Mouse (Mus musculus) heart, embryonic 16.5 days (tissue): ENCODE data around the gene Chrnb1. TPM values are rescaled to one million over a fixed set of nuclear protein-coding genes. Genes with fewer than 3 reads are reported as not detected.

Experiments used
- ATAC-seq: fragments of 200-750 bp; cut with Nextera tagmentation; replicated peaks from 2 replicates; pipeline ENCODE4 v1.8.0; 2017; ENCODE audit warnings: moderate number of reproducible peaks; ENCODE audit not compliant: insufficient read depth, low FRiP score; ENCODE audit errors: extremely low read depth
- H3K27ac ChIP-seq: fragments of 300-500 bp; sonication (generic); 2 replicates; pipeline ENCODE4 v1.5.1; 2014; ENCODE audit warnings: mild to moderate bottlenecking, low read length, control low read depth, moderate library complexity
- H3K27me3 ChIP-seq: fragments of 300-500 bp; sonication (generic); 2 replicates; pipeline ENCODE4 v1.6.1; 2014; ENCODE audit warnings: low read length, mixed read lengths; ENCODE audit not compliant: control insufficient read depth, insufficient read depth
- H3K36me3 ChIP-seq: fragments of 300-500 bp; sonication (generic); 2 replicates; pipeline ENCODE4 v1.6.1; 2014; ENCODE audit not compliant: control insufficient read depth, insufficient read depth
- H3K4me1 ChIP-seq: fragments of 300-500 bp; sonication (generic); 2 replicates; pipeline ENCODE4 v1.6.1; 2014; ENCODE audit warnings: low read length, mixed read lengths; ENCODE audit not compliant: control insufficient read depth, insufficient read depth
- H3K4me2 ChIP-seq: fragments of 300-500 bp; sonication (generic); 2 replicates; pipeline ENCODE4 v1.6.1; 2014; ENCODE audit warnings: low read depth, mild to moderate bottlenecking, control low read depth, low read length
- H3K4me3 ChIP-seq: fragments of 300-500 bp; sonication (generic); 2 replicates; pipeline ENCODE4 v1.5.1; 2014; ENCODE audit warnings: mild to moderate bottlenecking, control low read depth, low read length
- H3K9ac ChIP-seq: fragments of 300-500 bp; sonication (generic); 2 replicates; pipeline ENCODE4 v1.6.1; 2014; ENCODE audit warnings: low read length, control low read depth
- H3K9me3 ChIP-seq: fragments of 300-500 bp; sonication (generic); replicated peaks from 2 replicates; pipeline ENCODE4 v1.6.1; 2016; ENCODE audit warnings: low read length; ENCODE audit not compliant: control insufficient read depth
- WGBS: fragments of 180-500 bp; shearing (Covaris S2); extraction: QIAGEN DNeasy Blood & Tissue Kit; methylation state at CpG from one replicate; pipeline ENCODE4 v1.1.7; 2014; 5-methylcytosine and 5-hydroxymethylcytosine counted together
- polyA plus RNA-seq: library from polyadenylated mRNA; unstranded; fragments of >200 nt; fragmentation: Nextera tagmentation; extraction: Ambion mirVana; gene quantifications from 2 replicates; pipeline ENCODE4 v1.2.1, GENCODE M21; 2015

Chrnb1 gene
- polyA plus RNA-seq, 1 experiment from 2014 or later = 6.0 TPM

- peak; percentile 96 for ATAC-seq
- WGBS = under 1% methylated on average over 35 of the region's 36 CpGs
- Histone ChIP-seq H3K36me3 (no peaks in the 10 kb centered on the region), H3K4me1 (peaks cover 38% of the 10 kb centered on the region), H3K9ac (peak within 1 kb of the TSS; percentile 83), H3K27me3 (no peaks in the 10 kb centered on the region), H3K4me2 (peak within 1 kb of the TSS; percentile 88), H3K27ac (peak within 1 kb of the TSS; percentile 99), H3K4me3 (peak within 1 kb of the TSS; percentile 78), H3K9me3 (no peaks in the 10 kb centered on the region)
Measured at GRCm38 (mm10) chr11:69758478-69758970, 37.2 kb downstream of the Chrnb1 start, which contains the start of gene Polr2a. Gene Polr2a, minus strand, starts transcription at chr11:69758637.

- peak overlapping the region; percentile 82 for H3K9ac ChIP-seq
- no peaks in the 10 kb centered on the region for H3K36me3 ChIP-seq
- H3K4me1 ChIP-seq = peaks cover 39% of the 10 kb centered on the region
- under 1% methylated on average over 26 of the region's 26 CpGs for WGBS
- H3K9me3 ChIP-seq = no peaks in the 10 kb centered on the region
- peak overlapping the region; percentile 78 for H3K4me3 ChIP-seq
- H3K27ac ChIP-seq = peak overlapping the region; percentile 99
- H3K4me2 ChIP-seq = peak overlapping the region; percentile 88
- H3K27me3 ChIP-seq = no peaks in the 10 kb centered on the region
- ATAC-seq = peak; percentile 86
Measured at GRCm38 (mm10) chr11:69758090-69758456, 37.7 kb downstream of the Chrnb1 start.

- no peaks in the 10 kb centered on the region for H3K9me3 ChIP-seq
- no peaks in the 10 kb centered on the region for H3K27me3 ChIP-seq
- peak overlapping the region; percentile 99 for H3K27ac ChIP-seq
- WGBS = 40% methylated on average over 9 of the region's 9 CpGs
- peak overlapping the region; percentile 78 for H3K4me3 ChIP-seq
- H3K4me2 ChIP-seq = peak overlapping the region; percentile 88
- H3K4me1 ChIP-seq = peaks cover 41% of the 10 kb centered on the region
- H3K9ac ChIP-seq = peak overlapping the region; percentile 82
- H3K36me3 ChIP-seq = no peaks in the 10 kb centered on the region
- no peak for ATAC-seq
Measured at GRCm38 (mm10) chr11:69757303-69758089, 38.2 kb downstream of the Chrnb1 start.

GRCm38 (mm10) chr11:69754701-69755100, 41.0 kb downstream of the Chrnb1 start:
- WGBS = 46% methylated on average over 3 of the region's 3 CpGs
- H3K9me3 ChIP-seq = no peaks in the 10 kb centered on the region
- no peak overlapping the region; the same call in 1 of the 2 replicates for H3K4me2 ChIP-seq
- no peaks in the 10 kb centered on the region for H3K27me3 ChIP-seq
- ATAC-seq = no peak
- peaks cover 40% of the 10 kb centered on the region for H3K4me1 ChIP-seq
- no peak overlapping the region for H3K27ac ChIP-seq
- no peak overlapping the region for H3K9ac ChIP-seq
- H3K4me3 ChIP-seq = no peak overlapping the region
- no peaks in the 10 kb centered on the region for H3K36me3 ChIP-seq

- no peak overlapping the region for H3K4me2 ChIP-seq
- WGBS = 80% methylated on average over 5 of the region's 5 CpGs
- H3K27me3 ChIP-seq = no peaks in the 10 kb centered on the region
- H3K36me3 ChIP-seq = no peaks in the 10 kb centered on the region
- no peak overlapping the region for H3K4me3 ChIP-seq
- H3K9ac ChIP-seq = no peak overlapping the region
- peaks cover 37% of the 10 kb centered on the region for H3K4me1 ChIP-seq
- no peak overlapping the region for H3K27ac ChIP-seq
- no peak for ATAC-seq
- no peaks in the 10 kb centered on the region for H3K9me3 ChIP-seq
Measured at GRCm38 (mm10) chr11:69754233-69754632, 41.5 kb downstream of the Chrnb1 start.

GRCm38 (mm10) chr11:69752686-69753085, 43.1 kb downstream of the Chrnb1 start:
- no peak overlapping the region for H3K9ac ChIP-seq
- no peak for ATAC-seq
- peaks cover 3% of the 10 kb centered on the region for H3K36me3 ChIP-seq
- no peaks in the 10 kb centered on the region for H3K9me3 ChIP-seq
- H3K4me1 ChIP-seq = peaks cover 36% of the 10 kb centered on the region
- no peak overlapping the region for H3K4me2 ChIP-seq
- no peak overlapping the region for H3K27ac ChIP-seq
- no peaks in the 10 kb centered on the region for H3K27me3 ChIP-seq
- no peak overlapping the region for H3K4me3 ChIP-seq

- no peak for ATAC-seq
- Histone ChIP-seq H3K4me2 (no peak overlapping the region), H3K27ac (no peak overlapping the region), H3K4me3 (no peak overlapping the region), H3K9ac (no peak overlapping the region), H3K9me3 (no peaks in the 10 kb centered on the region), H3K36me3 (peaks cover 13% of the 10 kb centered on the region), H3K27me3 (no peaks in the 10 kb centered on the region), H3K4me1 (peaks cover 27% of the 10 kb centered on the region)
- WGBS = 38% methylated on average over 3 of the region's 3 CpGs
Measured at GRCm38 (mm10) chr11:69751635-69752034, 44.1 kb downstream of the Chrnb1 start.

Other genes with a start within 250 kb of the Chrnb1 start
- gene Dnah2, start 246.8 kb downstream of the Chrnb1 start, polyA plus RNA-seq = 0.17 and 0.62 TPM in 2 replicates
- 49.9 and 57.0 TPM in 2 replicates for gene Efnb3, start 235.7 kb downstream of the Chrnb1 start, polyA plus RNA-seq
- gene Wrap53, start 215.7 kb downstream of the Chrnb1 start, polyA plus RNA-seq = 15.1 and 16.5 TPM in 2 replicates
- 79.1 and 87.0 TPM in 2 replicates for gene Trp53, start 215.6 kb downstream of the Chrnb1 start, polyA plus RNA-seq
- 22.3 and 25.6 TPM in 2 replicates for gene Atp1b2, start 190.0 kb downstream of the Chrnb1 start, polyA plus RNA-seq
- 0.20 TPM in 1 of 2 replicates, not detected in the other for gene Shbg, start 178.0 kb downstream of the Chrnb1 start, polyA plus RNA-seq
- 13.0 and 13.8 TPM in 2 replicates for gene Sat2, start 173.9 kb downstream of the Chrnb1 start, polyA plus RNA-seq
- 22.1 and 25.4 TPM in 2 replicates for gene Fxr2, start 163.0 kb downstream of the Chrnb1 start, polyA plus RNA-seq
- gene Sox15, start 140.6 kb downstream of the Chrnb1 start, polyA plus RNA-seq = not detected in 2 replicates
- 40.1 and 44.0 TPM in 2 replicates for gene Mpdu1, start 133.3 kb downstream of the Chrnb1 start, polyA plus RNA-seq
- gene Cd68, start 129.8 kb downstream of the Chrnb1 start, polyA plus RNA-seq = 10.0 and 12.3 TPM in 2 replicates
- 337 and 346 TPM in 2 replicates for gene Eif4a1, start 123.5 kb downstream of the Chrnb1 start, polyA plus RNA-seq
- gene Senp3, start 113.9 kb downstream of the Chrnb1 start, polyA plus RNA-seq = 55.8 and 58.0 TPM in 2 replicates
- gene Tnfsf13, start 110.2 kb downstream of the Chrnb1 start, polyA plus RNA-seq = 0.45 and 0.85 TPM in 2 replicates
- 5.9 and 7.8 TPM in 2 replicates for gene Tnfsf12, start 100.1 kb downstream of the Chrnb1 start, polyA plus RNA-seq
- gene Tnfsfm13, start 99.8 kb downstream of the Chrnb1 start, polyA plus RNA-seq = 3.1 and 3.5 TPM in 2 replicates
- gene Polr2a, start 37.3 kb downstream of the Chrnb1 start, polyA plus RNA-seq = 13.8 and 16.9 TPM in 2 replicates
- 0.16 and 0.18 TPM in 2 replicates for gene Slc35g3, start 34.0 kb downstream of the Chrnb1 start, polyA plus RNA-seq
- 3.6 TPM in 2 replicates for gene Zbtb4, start 30.0 kb downstream of the Chrnb1 start, polyA plus RNA-seq
- 2.2 and 3.0 TPM in 2 replicates for gene Fgf11, start 5.9 kb upstream of the Chrnb1 start, polyA plus RNA-seq
- gene Tmem102, start 9.7 kb upstream of the Chrnb1 start, polyA plus RNA-seq = 3.1 TPM in 2 replicates
- not detected in 2 replicates for gene Gm39566, start 19.4 kb upstream of the Chrnb1 start, polyA plus RNA-seq
- gene Spem2, start 22.5 kb upstream of the Chrnb1 start, polyA plus RNA-seq = not detected in 2 replicates
- not detected in 2 replicates for gene Spem1, start 26.2 kb upstream of the Chrnb1 start, polyA plus RNA-seq
- gene Nlgn2, start 41.8 kb upstream of the Chrnb1 start, polyA plus RNA-seq = 1.6 and 2.0 TPM in 2 replicates
- gene Tmem256, start 42.6 kb upstream of the Chrnb1 start, polyA plus RNA-seq = 258 and 323 TPM in 2 replicates
- 72.1 and 74.9 TPM in 2 replicates for gene Plscr3, start 50.4 kb upstream of the Chrnb1 start, polyA plus RNA-seq
- gene Tnk1, start 62.8 kb upstream of the Chrnb1 start, polyA plus RNA-seq = 0.26 and 0.90 TPM in 2 replicates
- gene Tmem95, start 82.1 kb upstream of the Chrnb1 start, polyA plus RNA-seq = not detected in 2 replicates
- gene Kctd11, start 85.5 kb upstream of the Chrnb1 start, polyA plus RNA-seq = 3.9 and 4.3 TPM in 2 replicates
- gene Acap1, start 99.6 kb upstream of the Chrnb1 start, polyA plus RNA-seq = 10.8 and 19.9 TPM in 2 replicates
- gene 2810408A11Rik, start 105.0 kb upstream of the Chrnb1 start, polyA plus RNA-seq = 4.1 and 4.4 TPM in 2 replicates
- 7.4 and 8.7 TPM in 2 replicates for gene Neurl4, start 105.1 kb upstream of the Chrnb1 start, polyA plus RNA-seq
- 50.1 and 51.2 TPM in 2 replicates for gene Gps2, start 117.9 kb upstream of the Chrnb1 start, polyA plus RNA-seq
- gene Eif5a, start 126.0 kb upstream of the Chrnb1 start, polyA plus RNA-seq = 1,137 and 1,317 TPM in 2 replicates
- 5.3 and 7.3 TPM in 2 replicates for gene Ybx2, start 139.9 kb upstream of the Chrnb1 start, polyA plus RNA-seq
- gene Slc2a4, start 152.2 kb upstream of the Chrnb1 start, polyA plus RNA-seq = 56.1 and 58.4 TPM in 2 replicates
- gene Cldn7, start 168.8 kb upstream of the Chrnb1 start, polyA plus RNA-seq = 7.5 and 14.4 TPM in 2 replicates
- gene Ctdnep1, start 185.2 kb upstream of the Chrnb1 start, polyA plus RNA-seq = 23.9 and 25.0 TPM in 2 replicates
- gene Elp5, start 186.6 kb upstream of the Chrnb1 start, polyA plus RNA-seq = 111 and 116 TPM in 2 replicates
- 421 and 428 TPM in 2 replicates for gene Gabarap, start 195.2 kb upstream of the Chrnb1 start, polyA plus RNA-seq
- 42.0 and 43.9 TPM in 2 replicates for gene Phf23, start 199.8 kb upstream of the Chrnb1 start, polyA plus RNA-seq
- 17.1 and 19.2 TPM in 2 replicates for gene Dvl2, start 204.7 kb upstream of the Chrnb1 start, polyA plus RNA-seq
- 276 and 298 TPM in 2 replicates for gene Acadvl, start 219.5 kb upstream of the Chrnb1 start, polyA plus RNA-seq
- 4.6 and 4.7 TPM in 2 replicates for gene Dlg4, start 221.0 kb upstream of the Chrnb1 start, polyA plus RNA-seq